Mouse (Mus musculus): ENCODE results near the gene 4930524J08Rik. TPM values are rescaled to one million over a fixed set of nuclear protein-coding genes. Genes with fewer than 3 reads are reported as not detected.

Gene 4930524J08Rik
- total RNA-seq (2014; rRNA removed) (0.52 and 1.2 TPM in 2 replicates), polyA plus RNA-seq (2015; fragmentation: Nextera tagmentation; extraction: Ambion mirVana) (3.8 and 4.0 TPM in 2 replicates)

- no peaks in the 10 kb centered on the region for H3K36me3 ChIP-seq (ENCODE audit: insufficient read depth, low read length)
- peak within 1 kb of the TSS; percentile 92 for H3K4me3 ChIP-seq (ENCODE audit: low read length)
- H3K4me2 ChIP-seq (ENCODE audit: low read depth, low read length) = peak within 1 kb of the TSS; percentile 78
- no peak for TF ChIP-seq CTCF (IDR thresholded peaks at IDR 0.05; ENCODE audit: low read depth)
- H3K27ac ChIP-seq = peak within 1 kb of the TSS; percentile 98
- H3K9ac ChIP-seq (replicated peaks; ENCODE audit: low read length) = peak within 1 kb of the TSS; percentile 98
- DNase-seq (ENCODE audit: low spot score) (peak; percentile 99), ATAC-seq (peak; percentile 99)
- WGBS = under 1% methylated on average over 76 of the region's 97 CpGs
- H3K9me3 ChIP-seq (ENCODE audit: low read length) = no peaks in the 10 kb centered on the region
- peaks cover 13% of the 10 kb centered on the region for H3K4me1 ChIP-seq (ENCODE audit: insufficient read depth, low read length)
- no peaks in the 10 kb centered on the region for H3K27me3 ChIP-seq (ENCODE audit: insufficient read depth, low read length)
Measured at GRCm38 (mm10) chr5:99978699-99979442, at the start of gene 4930524J08Rik, which contains the start of gene Hnrnpd. Gene 4930524J08Rik (plus strand): TSS chr5:99979061. Gene Hnrnpd (minus strand): TSS chr5:99978938.

GRCm38 (mm10) chr5:99931910-99932309 is 47.0 kb upstream of the 4930524J08Rik start:
- Histone ChIP-seq H3K4me3 (ENCODE audit: low read length) (no peak overlapping the region), H3K27me3 (ENCODE audit: insufficient read depth, low read length) (no peaks in the 10 kb centered on the region), H3K9ac (replicated peaks; ENCODE audit: low read length) (no peak overlapping the region), H3K4me2 (ENCODE audit: low read depth, low read length) (no peak overlapping the region), H3K4me1 (ENCODE audit: insufficient read depth, low read length) (no peaks in the 10 kb centered on the region), H3K36me3 (ENCODE audit: insufficient read depth, low read length) (no peaks in the 10 kb centered on the region), H3K27ac (no peak overlapping the region), H3K9me3 (ENCODE audit: low read length) (no peaks in the 10 kb centered on the region)
- no peak for DNase-seq (ENCODE audit: low spot score)
- WGBS = 85% methylated on average over 6 of the region's 6 CpGs
- TF ChIP-seq CTCF (IDR thresholded peaks at IDR 0.05; ENCODE audit: low read depth) = no peak
- ATAC-seq = no peak

- Histone ChIP-seq H3K4me1 (ENCODE audit: insufficient read depth, low read length) (no peaks in the 10 kb centered on the region), H3K9me3 (ENCODE audit: low read length) (no peaks in the 10 kb centered on the region), H3K4me3 (ENCODE audit: low read length) (no peak overlapping the region), H3K27me3 (ENCODE audit: insufficient read depth, low read length) (no peaks in the 10 kb centered on the region), H3K27ac (no peak overlapping the region), H3K36me3 (ENCODE audit: insufficient read depth, low read length) (no peaks in the 10 kb centered on the region), H3K9ac (replicated peaks; ENCODE audit: low read length) (no peak overlapping the region), H3K4me2 (ENCODE audit: low read depth, low read length) (no peak overlapping the region)
- DNase-seq (ENCODE audit: low spot score) (no peak), ATAC-seq (0 out of 2 replicates have a peak, but pooled peaks have one; percentile 40)
- no peak for TF ChIP-seq CTCF (IDR thresholded peaks at IDR 0.05; ENCODE audit: low read depth)
- 55% methylated on average over 3 of the region's 3 CpGs for WGBS
Measured at GRCm38 (mm10) chr5:99939440-99939839, 39.4 kb upstream of the 4930524J08Rik start.

- DNase-seq (ENCODE audit: low spot score) = no peak
- ATAC-seq = no peak
- no peak for TF ChIP-seq CTCF (IDR thresholded peaks at IDR 0.05; ENCODE audit: low read depth)
- H3K36me3 ChIP-seq (ENCODE audit: insufficient read depth, low read length) = no peaks in the 10 kb centered on the region
- H3K4me3 ChIP-seq (ENCODE audit: low read length) = no peak overlapping the region
- no peak overlapping the region for H3K4me2 ChIP-seq (ENCODE audit: low read depth, low read length)
- no peak overlapping the region for H3K27ac ChIP-seq
- WGBS = 78% methylated on average over 10 of the region's 10 CpGs
- no peaks in the 10 kb centered on the region for H3K9me3 ChIP-seq (ENCODE audit: low read length)
- no peaks in the 10 kb centered on the region for H3K27me3 ChIP-seq (ENCODE audit: insufficient read depth, low read length)
- H3K9ac ChIP-seq (replicated peaks; ENCODE audit: low read length) = no peak overlapping the region
- H3K4me1 ChIP-seq (ENCODE audit: insufficient read depth, low read length) = no peaks in the 10 kb centered on the region
Measured at GRCm38 (mm10) chr5:99941273-99941672, 37.6 kb upstream of the 4930524J08Rik start.

- 36% methylated on average over 10 of the region's 10 CpGs for WGBS
- no peaks in the 10 kb centered on the region for H3K4me1 ChIP-seq (ENCODE audit: insufficient read depth, low read length)
- no peak overlapping the region for H3K4me3 ChIP-seq (ENCODE audit: low read length)
- no peak overlapping the region for H3K9ac ChIP-seq (replicated peaks; ENCODE audit: low read length)
- H3K27ac ChIP-seq = no peak overlapping the region
- H3K9me3 ChIP-seq (ENCODE audit: low read length) = no peaks in the 10 kb centered on the region
- DNase-seq (ENCODE audit: low spot score) (peak; percentile 21), ATAC-seq (no peak)
- TF ChIP-seq CTCF (IDR thresholded peaks at IDR 0.05; ENCODE audit: low read depth) = no peak
- no peak overlapping the region for H3K4me2 ChIP-seq (ENCODE audit: low read depth, low read length)
- H3K36me3 ChIP-seq (ENCODE audit: insufficient read depth, low read length) = no peaks in the 10 kb centered on the region
- H3K27me3 ChIP-seq (ENCODE audit: insufficient read depth, low read length) = no peaks in the 10 kb centered on the region
Measured at GRCm38 (mm10) chr5:99941776-99942502, 36.9 kb upstream of the 4930524J08Rik start.

GRCm38 (mm10) chr5:99952513-99952912 is 26.3 kb upstream of the 4930524J08Rik start:
- DNase-seq (ENCODE audit: low spot score) (no peak), ATAC-seq (no peak)
- TF ChIP-seq CTCF (IDR thresholded peaks at IDR 0.05; ENCODE audit: low read depth) = no peak
- Histone ChIP-seq H3K9me3 (ENCODE audit: low read length) (no peaks in the 10 kb centered on the region), H3K4me1 (ENCODE audit: insufficient read depth, low read length) (no peaks in the 10 kb centered on the region), H3K36me3 (ENCODE audit: insufficient read depth, low read length) (no peaks in the 10 kb centered on the region), H3K9ac (replicated peaks; ENCODE audit: low read length) (no peak overlapping the region), H3K27me3 (ENCODE audit: insufficient read depth, low read length) (no peaks in the 10 kb centered on the region), H3K27ac (no peak overlapping the region), H3K4me3 (ENCODE audit: low read length) (no peak overlapping the region), H3K4me2 (ENCODE audit: low read depth, low read length) (no peak overlapping the region)
- WGBS = 85% methylated on average over 5 of the region's 5 CpGs
